Mouse (Mus musculus) bone marrow, adult 2 months (tissue): ENCODE measurements around the gene Npff.

Experiments
- CTCF ChIP-seq: fragments of 200-500 bp; IDR thresholded peaks from 2 replicates; pipeline ENCODE4 v1.5.1; 2011; ENCODE audit warnings: low read length, control low read depth; ENCODE audit not compliant: control insufficient read depth, insufficient read depth
- POLR2A ChIP-seq: fragments of 200-500 bp; IDR thresholded peaks from 2 replicates; pipeline ENCODE4 v1.6.1; 2011; ENCODE audit warnings: low read depth, mild to moderate bottlenecking, control low read depth, low read length, borderline replicate concordance; ENCODE audit not compliant: control insufficient read depth

- TF ChIP-seq CTCF (no peak), POLR2A (no peak)
Measured at GRCm38 (mm10) chr15:102510110-102510509, 14.6 kb downstream of the Npff start.
